Mouse (Mus musculus) bone marrow, adult 2 months (tissue): Measurements from ENCODE around the gene Jade2.

ENCODE experiments used
- CTCF ChIP-seq: fragments of 200-500 bp; IDR thresholded peaks from 2 replicates; pipeline ENCODE4 v1.5.1; 2011; ENCODE audit warnings: low read length, control low read depth; ENCODE audit not compliant: control insufficient read depth, insufficient read depth
- POLR2A ChIP-seq: fragments of 200-500 bp; IDR thresholded peaks from 2 replicates; pipeline ENCODE4 v1.6.1; 2011; ENCODE audit warnings: low read depth, mild to moderate bottlenecking, control low read depth, low read length, borderline replicate concordance; ENCODE audit not compliant: control insufficient read depth

GRCm38 (mm10) chr11:51857818-51858527 is 520 bp upstream of the Jade2 start:
- no peak for TF ChIP-seq CTCF
- TF ChIP-seq POLR2A: peak; percentile 57; the same call in 1 of the 2 replicates
